Mouse (Mus musculus) megakaryocyte, embryonic 14.5 days (primary cell): ENCODE measurements at regions not wholly inside any gene's neighbourhood (a gene's known extent, or its start where the extent isn't known, plus 50 kb on each side); places are given as distances from the start of the nearest gene placed in this dataset.

ENCODE experiments used
- FLI1 ChIP-seq: IDR thresholded peaks from 2 replicates; pipeline ENCODE4 v1.6.1; 2012; ENCODE audit warnings: low read length, inconsistent platforms, mixed read lengths
- GATA1 ChIP-seq: IDR thresholded peaks from 3 replicates; pipeline ENCODE4 v1.6.1; 2012; ENCODE audit warnings: mixed read lengths, low read length, inconsistent platforms, borderline replicate concordance

- TF ChIP-seq GATA1, result no peak
- no peak for TF ChIP-seq FLI1
Measured at GRCm38 (mm10) chr10:68897524-68897923, 174.1 kb downstream of the Tmem26 start.
